Mouse (Mus musculus): ENCODE results near the gene Cdh5. TPM values are rescaled to one million over a fixed set of nuclear protein-coding genes. Genes with fewer than 3 reads are reported as not detected.

Cdh5 gene
- polyA plus RNA-seq, 1 experiment: 0.34 TPM

DNA sequence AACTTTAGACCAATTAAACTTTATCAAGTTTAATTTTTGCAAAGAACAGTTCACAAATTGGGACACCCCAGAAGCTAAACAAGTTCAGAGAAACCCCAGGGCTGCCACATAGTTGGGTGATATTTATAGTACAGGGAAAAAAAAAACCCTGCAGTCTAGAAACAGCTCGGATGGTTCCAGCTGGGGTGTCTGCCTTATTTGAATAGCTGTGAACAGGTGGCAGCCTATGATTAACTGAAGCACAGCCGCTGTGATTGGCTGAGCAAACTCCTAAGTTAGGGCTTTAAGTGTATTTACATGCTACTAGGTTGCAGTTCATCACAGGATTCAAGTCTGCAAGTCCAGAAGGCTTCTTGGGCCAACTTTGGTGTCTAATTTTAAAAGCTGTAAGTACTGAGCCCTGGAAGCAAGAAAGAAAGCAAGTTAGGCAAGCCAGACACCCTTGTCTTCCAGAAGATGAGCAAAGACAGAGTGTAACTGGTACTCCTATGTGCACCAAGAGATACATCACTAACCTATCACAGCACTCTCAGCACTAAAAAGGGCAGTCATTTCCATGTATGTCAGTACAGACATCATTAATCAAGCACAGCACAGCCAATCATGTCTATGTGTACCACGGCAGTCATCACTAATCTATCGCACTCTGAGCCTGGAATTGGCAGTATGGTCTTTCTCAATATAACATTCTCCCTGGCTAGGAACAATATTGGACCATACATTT lies 25.9 kb downstream of the Cdh5 start:
- no peak overlapping the region for H3K9ac ChIP-seq (ENCODE audit: low read depth, poor library complexity, severe bottlenecking)
- TF ChIP-seq POLR2A (IDR thresholded peaks at IDR 0.05; ENCODE audit: insufficient read depth, low read length) (no peak), CTCF (IDR thresholded peaks at IDR 0.05; ENCODE audit: low read depth, low read length) (no peak), EP300 (IDR thresholded peaks at IDR 0.05; ENCODE audit: insufficient read depth, low read depth, low read length) (no peak)

DNA sequence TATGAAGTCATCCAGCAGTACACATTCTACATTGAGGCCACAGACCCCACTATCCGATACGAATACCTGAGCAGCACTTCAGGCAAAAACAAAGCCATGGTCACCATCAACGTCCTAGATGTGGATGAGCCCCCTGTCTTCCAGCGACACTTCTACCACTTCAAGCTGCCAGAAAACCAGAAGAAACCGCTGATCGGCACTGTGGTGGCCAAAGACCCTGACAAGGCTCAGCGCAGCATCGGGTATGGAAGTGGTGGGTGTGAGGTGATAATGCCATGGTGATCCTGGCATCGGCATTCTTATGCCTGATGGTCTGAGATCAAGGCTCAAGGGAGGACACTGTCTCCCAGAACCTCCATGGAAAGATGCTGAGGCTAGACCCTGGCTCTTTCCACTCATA lies 29.5 kb downstream of the Cdh5 start:
- no peak for TF ChIP-seq POLR2A (IDR thresholded peaks at IDR 0.05; ENCODE audit: insufficient read depth, low read length)
- no peak for TF ChIP-seq EP300 (IDR thresholded peaks at IDR 0.05; ENCODE audit: insufficient read depth, low read depth, low read length)
- no peak for TF ChIP-seq CTCF (IDR thresholded peaks at IDR 0.05; ENCODE audit: low read depth, low read length)
- H3K27ac ChIP-seq (ENCODE audit: insufficient read depth, low read length): no peak overlapping the region
- H3K4me1 ChIP-seq (ENCODE audit: control insufficient read depth, insufficient read depth, low read length): no peaks in the 10 kb centered on the region
- H3K36me3 ChIP-seq (ENCODE audit: control insufficient read depth, insufficient read depth, low read length, poor library complexity, severe bottlenecking): no peaks in the 10 kb centered on the region
- H3K4me3 ChIP-seq (ENCODE audit: low read depth, low read length): no peak overlapping the region
- H3K9me3 ChIP-seq (replicated peaks; ENCODE audit: control insufficient read depth, insufficient read depth, low read length, poor library complexity, severe bottlenecking): no peaks in the 10 kb centered on the region
- no peak overlapping the region for H3K9ac ChIP-seq (ENCODE audit: low read depth, poor library complexity, severe bottlenecking)
- H3K27me3 ChIP-seq (ENCODE audit: control insufficient read depth, insufficient read depth, low read length, poor library complexity, severe bottlenecking): no peaks in the 10 kb centered on the region; the same call in 1 of the 2 replicates

More for the DNA sequence above, 25.9 kb downstream of the Cdh5 start:
- H3K36me3 ChIP-seq (ENCODE audit: control insufficient read depth, insufficient read depth, low read length, poor library complexity, severe bottlenecking): no peaks in the 10 kb centered on the region
- no peaks in the 10 kb centered on the region for H3K4me1 ChIP-seq (ENCODE audit: control insufficient read depth, insufficient read depth, low read length)
- H3K27ac ChIP-seq (ENCODE audit: insufficient read depth, low read length): no peak overlapping the region
- H3K9me3 ChIP-seq (replicated peaks; ENCODE audit: control insufficient read depth, insufficient read depth, low read length, poor library complexity, severe bottlenecking): no peaks in the 10 kb centered on the region
- H3K4me3 ChIP-seq (ENCODE audit: low read depth, low read length): no peak overlapping the region
- no peaks in the 10 kb centered on the region for H3K27me3 ChIP-seq (ENCODE audit: control insufficient read depth, insufficient read depth, low read length, poor library complexity, severe bottlenecking)

DNA sequence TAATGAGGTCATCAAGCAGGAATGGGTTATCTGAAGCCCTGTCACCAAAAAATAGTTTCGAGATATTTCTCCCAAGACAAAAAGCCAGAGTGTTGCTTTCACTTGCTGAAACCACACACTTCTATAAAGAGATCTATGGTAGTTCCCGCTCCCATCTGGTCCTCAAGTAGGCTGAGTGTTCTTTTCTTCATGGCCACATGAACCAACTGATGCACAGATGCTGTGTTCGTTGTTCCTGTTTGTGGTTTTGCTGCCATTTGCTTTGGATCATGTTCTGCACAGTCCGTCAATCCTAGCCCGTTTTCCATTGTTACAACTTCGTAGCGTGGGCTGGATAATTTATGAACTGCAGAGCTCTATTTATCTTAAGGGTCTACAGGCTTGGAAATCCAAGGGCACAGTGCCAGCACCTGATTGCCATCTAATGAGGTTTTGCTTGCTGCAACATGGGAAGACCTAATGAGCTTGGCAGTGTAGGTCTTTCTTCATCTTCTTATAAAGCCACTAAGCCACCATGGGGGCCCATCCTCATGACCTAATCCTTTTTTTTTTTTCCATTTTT lies 30.1 kb downstream of the Cdh5 start:
- TF ChIP-seq POLR2A (IDR thresholded peaks at IDR 0.05; ENCODE audit: insufficient read depth, low read length) (no peak), EP300 (IDR thresholded peaks at IDR 0.05; ENCODE audit: insufficient read depth, low read depth, low read length) (no peak), CTCF (IDR thresholded peaks at IDR 0.05; ENCODE audit: low read depth, low read length) (no peak)
- no peak overlapping the region for H3K27ac ChIP-seq (ENCODE audit: insufficient read depth, low read length)

DNA sequence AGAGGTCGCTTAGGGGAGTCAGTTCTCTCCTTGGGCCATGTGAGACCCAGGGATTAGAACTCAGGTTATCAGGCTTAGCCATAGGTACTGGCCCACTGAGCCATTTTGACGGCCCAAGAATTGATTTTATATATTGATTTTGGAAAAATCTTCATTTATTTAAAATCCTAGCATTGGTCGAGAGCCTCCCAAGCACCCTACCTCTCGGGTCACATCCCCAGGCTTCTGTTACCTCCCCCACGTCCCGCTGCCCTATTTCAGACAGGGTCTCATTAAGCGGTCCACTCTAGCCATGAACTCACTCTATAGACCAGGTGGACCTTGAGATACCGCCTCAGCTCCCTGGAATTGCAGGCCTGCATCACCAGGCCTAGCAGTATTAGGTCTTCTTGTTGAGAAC lies 33.1 kb downstream of the Cdh5 start:
- TF ChIP-seq EP300 (IDR thresholded peaks at IDR 0.05; ENCODE audit: insufficient read depth, low read depth, low read length) (no peak), POLR2A (IDR thresholded peaks at IDR 0.05; ENCODE audit: insufficient read depth, low read length) (no peak), CTCF (IDR thresholded peaks at IDR 0.05; ENCODE audit: low read depth, low read length) (no peak)
- Histone ChIP-seq H3K36me3 (ENCODE audit: control insufficient read depth, insufficient read depth, low read length, poor library complexity, severe bottlenecking) (no peaks in the 10 kb centered on the region), H3K9ac (ENCODE audit: low read depth, poor library complexity, severe bottlenecking) (no peak overlapping the region)

More for the DNA sequence above, 30.1 kb downstream of the Cdh5 start:
- Histone ChIP-seq H3K4me3 (ENCODE audit: low read depth, low read length) (no peak overlapping the region), H3K27me3 (ENCODE audit: control insufficient read depth, insufficient read depth, low read length, poor library complexity, severe bottlenecking) (no peaks in the 10 kb centered on the region; the same call in 1 of the 2 replicates), H3K9me3 (replicated peaks; ENCODE audit: control insufficient read depth, insufficient read depth, low read length, poor library complexity, severe bottlenecking) (no peaks in the 10 kb centered on the region), H3K9ac (ENCODE audit: low read depth, poor library complexity, severe bottlenecking) (no peak overlapping the region), H3K4me1 (ENCODE audit: control insufficient read depth, insufficient read depth, low read length) (no peaks in the 10 kb centered on the region), H3K36me3 (ENCODE audit: control insufficient read depth, insufficient read depth, low read length, poor library complexity, severe bottlenecking) (no peaks in the 10 kb centered on the region)

DNA sequence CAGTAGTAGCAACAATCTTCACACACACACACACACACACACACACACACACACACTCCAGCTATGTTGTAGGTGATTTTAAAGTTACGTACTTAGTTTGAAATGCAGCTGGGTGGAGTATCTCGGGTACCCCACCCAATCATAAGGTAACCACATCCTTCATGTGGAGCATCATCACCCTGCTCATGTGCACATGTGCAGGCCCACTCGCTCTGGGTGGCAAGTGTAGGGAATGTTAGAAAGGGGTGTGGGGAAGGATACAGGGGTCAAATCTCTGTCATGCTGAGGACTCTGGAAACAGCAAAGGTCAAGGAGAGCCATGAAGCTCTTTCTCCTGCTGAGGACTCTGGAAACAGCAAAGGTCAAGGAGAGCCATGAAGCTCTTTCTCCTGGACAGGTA lies 34.9 kb downstream of the Cdh5 start:
- Histone ChIP-seq H3K9ac (ENCODE audit: low read depth, poor library complexity, severe bottlenecking) (no peak overlapping the region), H3K36me3 (ENCODE audit: control insufficient read depth, insufficient read depth, low read length, poor library complexity, severe bottlenecking) (no peaks in the 10 kb centered on the region), H3K27me3 (ENCODE audit: control insufficient read depth, insufficient read depth, low read length, poor library complexity, severe bottlenecking) (no peaks in the 10 kb centered on the region; the same call in 1 of the 2 replicates), H3K4me1 (ENCODE audit: control insufficient read depth, insufficient read depth, low read length) (no peaks in the 10 kb centered on the region), H3K27ac (ENCODE audit: insufficient read depth, low read length) (no peak overlapping the region), H3K4me3 (ENCODE audit: low read depth, low read length) (no peak overlapping the region), H3K9me3 (replicated peaks; ENCODE audit: control insufficient read depth, insufficient read depth, low read length, poor library complexity, severe bottlenecking) (no peaks in the 10 kb centered on the region)
- TF ChIP-seq EP300 (IDR thresholded peaks at IDR 0.05; ENCODE audit: insufficient read depth, low read depth, low read length) (no peak), CTCF (IDR thresholded peaks at IDR 0.05; ENCODE audit: low read depth, low read length) (no peak), POLR2A (IDR thresholded peaks at IDR 0.05; ENCODE audit: insufficient read depth, low read length) (no peak)

More for the DNA sequence above, 33.1 kb downstream of the Cdh5 start:
- no peaks in the 10 kb centered on the region for H3K4me1 ChIP-seq (ENCODE audit: control insufficient read depth, insufficient read depth, low read length)
- H3K4me3 ChIP-seq (ENCODE audit: low read depth, low read length): no peak overlapping the region
- no peaks in the 10 kb centered on the region; the same call in 1 of the 2 replicates for H3K27me3 ChIP-seq (ENCODE audit: control insufficient read depth, insufficient read depth, low read length, poor library complexity, severe bottlenecking)
- H3K27ac ChIP-seq (ENCODE audit: insufficient read depth, low read length): no peak overlapping the region
- no peaks in the 10 kb centered on the region for H3K9me3 ChIP-seq (replicated peaks; ENCODE audit: control insufficient read depth, insufficient read depth, low read length, poor library complexity, severe bottlenecking)

DNA sequence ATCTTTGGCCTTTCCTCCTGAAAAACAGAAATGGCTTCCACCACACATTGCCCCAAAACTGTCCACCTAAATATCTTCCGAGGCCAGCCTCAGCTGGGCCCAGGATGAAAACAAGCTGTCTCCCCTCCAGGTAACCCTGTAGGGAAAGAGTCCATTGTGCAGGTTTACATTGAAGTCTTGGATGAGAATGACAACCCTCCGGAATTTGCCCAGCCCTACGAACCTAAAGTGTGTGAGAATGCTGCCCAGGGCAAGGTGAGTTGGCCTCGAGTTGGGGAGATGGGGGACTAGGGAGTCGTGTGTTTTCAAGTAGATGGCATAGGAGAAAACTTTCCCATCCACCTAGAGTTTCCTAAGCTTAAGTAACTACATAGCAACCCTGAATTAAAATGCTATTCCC lies 36.2 kb downstream of the Cdh5 start:
- TF ChIP-seq CTCF (IDR thresholded peaks at IDR 0.05; ENCODE audit: low read depth, low read length) (no peak), POLR2A (IDR thresholded peaks at IDR 0.05; ENCODE audit: insufficient read depth, low read length) (no peak), EP300 (IDR thresholded peaks at IDR 0.05; ENCODE audit: insufficient read depth, low read depth, low read length) (no peak)
- Histone ChIP-seq H3K27ac (ENCODE audit: insufficient read depth, low read length) (no peak overlapping the region), H3K27me3 (ENCODE audit: control insufficient read depth, insufficient read depth, low read length, poor library complexity, severe bottlenecking) (no peaks in the 10 kb centered on the region; the same call in 1 of the 2 replicates), H3K9me3 (replicated peaks; ENCODE audit: control insufficient read depth, insufficient read depth, low read length, poor library complexity, severe bottlenecking) (no peaks in the 10 kb centered on the region), H3K9ac (ENCODE audit: low read depth, poor library complexity, severe bottlenecking) (no peak overlapping the region), H3K4me3 (ENCODE audit: low read depth, low read length) (no peak overlapping the region), H3K4me1 (ENCODE audit: control insufficient read depth, insufficient read depth, low read length) (no peaks in the 10 kb centered on the region), H3K36me3 (ENCODE audit: control insufficient read depth, insufficient read depth, low read length, poor library complexity, severe bottlenecking) (no peaks in the 10 kb centered on the region)
